ENCODE assay signal across 8 mouse cellular contexts in genomic region chr4:68953667-68954321, GRCm38 (mm10). TPM values are rescaled to one million over a fixed set of nuclear protein-coding genes. Genes with fewer than 3 reads are reported as not detected.
A peak's percentile ranks its signal among the peaks of the same experiment; 100 is the strongest.
DNase-seq lines count a peak whose midpoint lies in the region; ATAC-seq lines count a peak whose summit lies in the region.

No protein-coding gene starts in this region.

- under 1% methylated on average over 40 of the region's 40 CpGs for WGBS in liver, embryonic 11.5 days
- under 1% methylated on average over 38 of the region's 40 CpGs for WGBS in hindbrain, embryonic 11.5 days
- 0% methylated on average over 40 of the region's 40 CpGs for WGBS in midbrain, embryonic 15.5 days

- no peaks in the 10 kb centered on the region for H3K9me3 ChIP-seq in liver, embryonic 11.5 days (ENCODE audit: control insufficient read depth, low read length)
- no peaks in the 10 kb centered on the region for H3K9me3 ChIP-seq in hindbrain, embryonic 11.5 days (ENCODE audit: control insufficient read depth, low read length)
- H3K9me3 ChIP-seq in midbrain, embryonic 15.5 days: no peaks in the 10 kb centered on the region

- H3K27ac ChIP-seq in liver, embryonic 11.5 days (ENCODE audit: low read depth, low read length): no peak overlapping the region
- H3K27ac ChIP-seq in hindbrain, embryonic 11.5 days (ENCODE audit: low read depth, low read length): no peak overlapping the region
- H3K27ac ChIP-seq in midbrain, embryonic 15.5 days: peak overlapping the region; percentile 80

- no peaks in the 10 kb centered on the region for H3K36me3 ChIP-seq in liver, embryonic 11.5 days (ENCODE audit: control insufficient read depth, insufficient read depth, low read length)
- H3K36me3 ChIP-seq in hindbrain, embryonic 11.5 days (ENCODE audit: control insufficient read depth, insufficient read depth, low read length): no peaks in the 10 kb centered on the region
- no peaks in the 10 kb centered on the region for H3K36me3 ChIP-seq in midbrain, embryonic 15.5 days (replicated peaks)

- DNase-seq in adrenal gland, postnatal 10 days: peak; percentile 3
- DNase-seq in adrenal gland, postnatal 36 days: no peak
- peak; percentile 32 for DNase-seq in liver, embryonic 11.5 days (ENCODE audit: low spot score)
- no peak for DNase-seq in liver
- DNase-seq in hindbrain, embryonic 11.5 days (ENCODE audit: low spot score): peak; percentile 57
- no peak for DNase-seq in MN1 (ENCODE audit: low spot score)
- DNase-seq in adrenal gland, adult (ENCODE audit: inconsistent age in 2 of 2, low spot score in 1 of 2): no peak

- ATAC-seq in liver, embryonic 11.5 days (replicated peaks; ENCODE audit: low FRiP score): 0 out of 2 replicates have a peak, but pooled peaks have one; percentile 54
- no peak; the same call in none of the 2 replicates for ATAC-seq in hindbrain, embryonic 11.5 days (ENCODE audit: low FRiP score)
- peak; percentile 62 for ATAC-seq in midbrain, embryonic 15.5 days (replicated peaks)

- H3K4me3 ChIP-seq in liver, embryonic 11.5 days (ENCODE audit: low read depth, low read length): peak overlapping the region; percentile 53
- peak overlapping the region; percentile 62 for H3K4me3 ChIP-seq in hindbrain, embryonic 11.5 days (ENCODE audit: low read depth, low read length)
- peak overlapping the region; percentile 68 for H3K4me3 ChIP-seq in midbrain, embryonic 15.5 days

- H3K4me2 ChIP-seq in liver, embryonic 11.5 days: peak overlapping the region; percentile 72
- H3K4me2 ChIP-seq in hindbrain, embryonic 11.5 days (replicated peaks; ENCODE audit: low read depth, low read length): peak overlapping the region; percentile 96
- H3K4me2 ChIP-seq in midbrain, embryonic 15.5 days: peak overlapping the region; percentile 67

- no peak overlapping the region for H3K9ac ChIP-seq in liver, embryonic 11.5 days (ENCODE audit: low read depth, low read length)
- H3K9ac ChIP-seq in hindbrain, embryonic 11.5 days (ENCODE audit: low read depth, low read length): peak overlapping the region; percentile 58
- peak overlapping the region; percentile 75 for H3K9ac ChIP-seq in midbrain, embryonic 15.5 days

- H3K4me1 ChIP-seq in liver, embryonic 11.5 days (replicated peaks; ENCODE audit: control insufficient read depth, insufficient read depth, low read length): no peaks in the 10 kb centered on the region
- H3K4me1 ChIP-seq in hindbrain, embryonic 11.5 days (replicated peaks; ENCODE audit: control insufficient read depth, insufficient read depth, low read length): no peaks in the 10 kb centered on the region
- peaks cover 18% of the 10 kb centered on the region for H3K4me1 ChIP-seq in midbrain, embryonic 15.5 days

- H3K27me3 ChIP-seq in liver, embryonic 11.5 days (replicated peaks; ENCODE audit: control insufficient read depth, insufficient read depth, low read length): peaks cover 20% of the 10 kb centered on the region
- H3K27me3 ChIP-seq in hindbrain, embryonic 11.5 days (ENCODE audit: control insufficient read depth, insufficient read depth, low read length): no peaks in the 10 kb centered on the region; the same call in 1 of the 2 replicates
- H3K27me3 ChIP-seq in midbrain, embryonic 15.5 days (replicated peaks): 0 out of 2 replicates have a peak, but pooled peaks cover 4% of the 10 kb centered on the region

RNA-seq across cellular contexts. Expression of gene Brinp1, which starts 0.4 kb away (rescaled TPM):
- total RNA-seq in adrenal gland, postnatal 10 days (2021): 1 to 10 TPM; 2.3 to 4.4 TPM
- total RNA-seq in adrenal gland, postnatal 36 days (2021): 1 to 10 TPM in 1 of 2 experiments, under 1 TPM in 1; 0.86 to 1.3 TPM
- polyA plus RNA-seq in liver, embryonic 11.5 days (2014; fragmentation: Nextera tagmentation; extraction: Ambion mirVana): 4.8 and 5.2 TPM in 2 replicates
- polyA plus RNA-seq in hindbrain, embryonic 11.5 days (2014; fragmentation: Nextera tagmentation; extraction: Ambion mirVana): 13.1 and 16.1 TPM in 2 replicates
- polyA plus RNA-seq in midbrain, embryonic 15.5 days (2015; fragmentation: Nextera tagmentation; extraction: Ambion mirVana): 54.6 and 59.2 TPM in 2 replicates

Comparison
In these comparisons a context has a peak if more than half of its experiments do, and no peak if none do; other contexts are left out.
1. DNase-seq: peak in adrenal gland, postnatal 10 days (single experiment), liver, embryonic 11.5 days (single experiment) and hindbrain, embryonic 11.5 days (single experiment); none in adrenal gland, postnatal 36 days (0 of 2), liver (single experiment), MN1 (single experiment) and adrenal gland, adult (0 of 2).
2. Peak in every context shown above with its lines, with median percentiles within 50 percentile points of each other: H3K4me2 ChIP-seq and H3K4me3 ChIP-seq.